Mouse (Mus musculus) stomach, embryonic 14.5 days (tissue): ENCODE measurements at regions not wholly inside any gene's neighbourhood (a gene's known extent, or its start where the extent isn't known, plus 50 kb on each side); places are given as distances from the start of the nearest gene placed in this dataset.

Source experiments
- ATAC-seq: fragments of 200-750 bp; cut with Nextera tagmentation; 2 replicates; pipeline ENCODE4 v1.8.0; 2017; ENCODE audit warnings: low read depth, moderate TSS enrichment; ENCODE audit not compliant: insufficient number of reproducible peaks, insufficient read depth, low FRiP score
- H3K27ac ChIP-seq: fragments of 300-500 bp; sonication (generic); 2 replicates; pipeline ENCODE4 v1.5.1; 2014; ENCODE audit warnings: mild to moderate bottlenecking, low read length, moderate library complexity, mixed read lengths
- H3K27me3 ChIP-seq: fragments of 300-500 bp; sonication (generic); 2 replicates; pipeline ENCODE4 v1.6.1; 2014; ENCODE audit warnings: low read length, control low read depth, mixed read lengths; ENCODE audit not compliant: control insufficient read depth, insufficient read depth
- H3K36me3 ChIP-seq: fragments of 300-500 bp; sonication (generic); 2 replicates; pipeline ENCODE4 v1.6.1; 2014; ENCODE audit warnings: mild to moderate bottlenecking, control low read depth, low read length, moderate library complexity, mixed read lengths; ENCODE audit not compliant: control insufficient read depth, insufficient read depth
- H3K4me1 ChIP-seq: fragments of 300-500 bp; sonication (generic); 2 replicates; pipeline ENCODE4 v1.6.1; 2014; ENCODE audit warnings: low read length, control low read depth, mixed read lengths; ENCODE audit not compliant: control insufficient read depth, insufficient read depth
- H3K4me2 ChIP-seq: fragments of 300-500 bp; sonication (generic); replicated peaks from 2 replicates; pipeline ENCODE4 v1.6.1; 2014; ENCODE audit warnings: low read depth, low read length, control low read depth
- H3K4me3 ChIP-seq: fragments of 300-500 bp; sonication (generic); 2 replicates; pipeline ENCODE4 v1.5.1; 2014; ENCODE audit warnings: low read depth, low read length, control low read depth
- H3K9ac ChIP-seq: fragments of 300-500 bp; sonication (generic); replicated peaks from 2 replicates; pipeline ENCODE4 v1.6.1; 2014; ENCODE audit warnings: low read depth, mild to moderate bottlenecking, control low read depth, low read length, moderate library complexity, mixed read lengths
- H3K9me3 ChIP-seq: fragments of 300-500 bp; sonication (generic); 2 replicates; pipeline ENCODE4 v1.6.1; 2016; ENCODE audit warnings: low read depth, low read length, control low read depth; ENCODE audit not compliant: control insufficient read depth
- WGBS: fragments of 180-500 bp; shearing (Covaris S2); extraction: QIAGEN DNeasy Blood & Tissue Kit; methylation state at CpG from one replicate; pipeline ENCODE4 v1.1.7; 2014; 5-methylcytosine and 5-hydroxymethylcytosine counted together

DNA sequence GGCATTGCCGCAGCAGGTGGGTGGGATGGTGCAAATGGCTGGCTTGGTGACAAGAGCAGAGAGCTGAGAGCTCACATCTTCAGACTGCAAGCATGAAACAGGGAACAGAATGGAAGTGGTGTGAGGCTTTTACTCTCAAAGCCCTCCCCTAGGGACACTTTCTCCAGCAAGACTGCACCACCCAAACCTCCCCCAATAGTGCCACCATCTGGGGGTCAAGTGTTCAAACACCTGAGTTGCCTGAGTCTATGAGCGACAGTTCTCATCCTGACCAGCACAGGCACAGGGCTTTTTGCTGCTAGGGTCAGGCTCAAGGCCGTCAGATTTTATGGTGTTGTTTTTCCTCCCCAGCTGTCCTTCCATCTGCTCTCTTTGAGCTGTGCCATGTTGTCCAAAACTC lies 337.9 kb upstream of the Eif4g2 start:
- ATAC-seq = no peak
- Histone ChIP-seq H3K27me3 (no peaks in the 10 kb centered on the region), H3K27ac (no peak overlapping the region), H3K4me3 (no peak overlapping the region), H3K4me2 (no peak overlapping the region), H3K9ac (no peak overlapping the region), H3K36me3 (no peaks in the 10 kb centered on the region), H3K9me3 (no peaks in the 10 kb centered on the region), H3K4me1 (no peaks in the 10 kb centered on the region)
- WGBS = 78% methylated on average over 3 of the region's 3 CpGs

DNA sequence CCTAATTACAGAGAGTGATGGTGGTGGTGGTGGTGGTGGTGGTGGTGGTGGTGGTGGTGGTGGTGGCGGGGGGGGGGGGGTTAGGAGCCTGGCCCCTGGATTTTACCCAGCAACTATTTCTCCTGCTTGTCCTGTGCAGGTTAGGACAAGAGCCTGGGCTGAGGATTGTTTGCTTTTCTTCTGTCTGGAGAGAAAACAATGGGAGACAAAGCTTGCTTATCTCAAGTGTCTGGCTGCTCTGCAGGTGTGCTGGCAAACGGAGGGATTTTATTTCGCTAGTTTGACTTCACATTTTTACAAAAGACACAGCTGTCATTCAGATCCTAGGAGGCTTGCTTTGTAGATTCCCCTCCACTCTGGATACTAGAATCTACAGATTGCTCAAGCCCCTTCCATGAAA lies 334.9 kb upstream of the Eif4g2 start:
- ATAC-seq = no peak
- H3K9ac ChIP-seq = no peak overlapping the region
- H3K36me3 ChIP-seq = no peaks in the 10 kb centered on the region
- H3K9me3 ChIP-seq = no peaks in the 10 kb centered on the region
- WGBS = 36% methylated on average over 2 of the region's 3 CpGs
- no peaks in the 10 kb centered on the region for H3K27me3 ChIP-seq
- H3K27ac ChIP-seq = no peak overlapping the region
- H3K4me2 ChIP-seq = no peak overlapping the region
- H3K4me1 ChIP-seq = no peaks in the 10 kb centered on the region
- no peak overlapping the region for H3K4me3 ChIP-seq

DNA sequence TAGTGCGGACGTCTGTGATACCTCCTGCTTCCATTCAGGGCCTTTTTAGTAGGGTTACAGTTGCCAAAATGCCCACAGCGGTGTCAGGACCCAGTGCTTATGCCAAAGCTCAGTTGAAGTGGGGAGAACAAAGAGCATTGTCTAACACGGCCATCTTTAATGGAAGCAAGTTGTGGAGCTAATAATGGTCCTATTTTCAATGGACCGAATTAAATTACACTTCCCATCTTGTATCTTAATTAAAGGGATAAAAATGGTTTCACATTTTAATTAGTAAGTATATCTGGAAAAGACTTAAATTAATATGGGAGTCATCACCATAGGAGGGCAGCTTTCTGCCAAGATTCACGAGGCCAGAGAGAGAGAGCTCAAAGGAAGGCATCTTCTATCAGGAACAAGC lies 333.2 kb upstream of the Eif4g2 start:
- no peak for ATAC-seq
- WGBS = 80% methylated on average over 6 of the region's 6 CpGs
- Histone ChIP-seq H3K4me3 (no peak overlapping the region), H3K4me1 (no peaks in the 10 kb centered on the region), H3K36me3 (no peaks in the 10 kb centered on the region), H3K27me3 (no peaks in the 10 kb centered on the region), H3K27ac (no peak overlapping the region), H3K9me3 (no peaks in the 10 kb centered on the region), H3K9ac (no peak overlapping the region), H3K4me2 (no peak overlapping the region)

DNA sequence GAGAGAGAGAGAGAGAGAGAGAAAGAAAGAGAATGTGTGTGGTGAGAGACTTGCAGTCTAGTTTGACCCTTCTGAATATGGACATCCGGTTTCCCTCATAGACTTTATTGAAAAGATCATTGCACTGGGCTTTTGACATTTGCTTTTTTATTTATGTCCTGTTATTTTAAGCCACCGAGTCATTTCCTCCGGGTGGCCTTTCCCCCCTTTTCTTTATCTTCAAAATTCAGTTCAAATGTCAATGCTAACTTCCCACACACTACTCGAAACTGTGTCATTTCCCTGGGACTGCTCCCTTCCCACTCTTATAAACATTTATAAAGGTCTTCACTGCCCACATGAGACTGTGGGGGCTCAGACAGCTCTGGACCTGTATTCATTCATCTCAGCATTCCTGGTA lies 330.9 kb upstream of the Eif4g2 start:
- no peak for ATAC-seq
- Histone ChIP-seq H3K4me3 (no peak overlapping the region), H3K9me3 (no peaks in the 10 kb centered on the region), H3K9ac (no peak overlapping the region), H3K36me3 (no peaks in the 10 kb centered on the region), H3K27me3 (no peaks in the 10 kb centered on the region), H3K27ac (no peak overlapping the region), H3K4me2 (no peak overlapping the region), H3K4me1 (no peaks in the 10 kb centered on the region)
- 43% methylated on average over 4 of the region's 4 CpGs for WGBS

- no peak overlapping the region for H3K27ac ChIP-seq
- 82% methylated on average over 2 of the region's 2 CpGs for WGBS
- H3K9ac ChIP-seq = no peak overlapping the region
- no peak for ATAC-seq
- no peaks in the 10 kb centered on the region for H3K27me3 ChIP-seq
- no peaks in the 10 kb centered on the region for H3K9me3 ChIP-seq
- no peaks in the 10 kb centered on the region for H3K4me1 ChIP-seq
- no peaks in the 10 kb centered on the region for H3K36me3 ChIP-seq
- H3K4me2 ChIP-seq = no peak overlapping the region
- H3K4me3 ChIP-seq = no peak overlapping the region
Observed at GRCm38 (mm10) chr7:111412957-111413356, 330.1 kb upstream of the Eif4g2 start.

DNA sequence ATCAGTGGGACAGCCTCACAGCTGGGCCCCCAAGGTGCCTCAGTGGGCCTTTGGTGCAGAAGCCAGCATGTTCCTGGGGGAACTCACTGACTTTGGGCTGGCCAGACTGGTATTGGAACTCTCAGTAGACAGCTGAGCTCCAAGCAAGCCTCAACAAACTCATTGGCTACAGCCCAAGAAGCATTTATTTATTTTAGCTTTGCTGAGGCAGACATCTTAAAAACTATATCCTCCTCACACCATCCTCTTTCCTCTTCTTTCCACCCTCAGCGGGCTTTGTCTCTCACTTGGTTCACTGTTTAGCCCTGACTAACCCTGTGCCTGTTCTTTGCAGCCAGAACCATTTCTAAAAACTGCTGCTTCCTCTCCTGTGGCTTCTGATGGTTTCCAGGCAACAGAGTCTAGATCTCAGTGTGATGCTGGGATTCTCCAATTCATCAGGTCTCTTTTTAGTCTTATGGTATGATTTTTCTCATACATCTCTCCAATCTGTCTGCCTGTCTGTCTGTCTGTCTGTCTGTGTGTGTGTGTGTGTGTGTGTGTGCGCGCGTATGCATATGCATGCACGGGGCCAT lies 328.6 kb upstream of the Eif4g2 start:
- no peak overlapping the region for H3K27ac ChIP-seq
- H3K9me3 ChIP-seq = no peaks in the 10 kb centered on the region
- 84% methylated on average over 5 of the region's 5 CpGs for whole genome bisulfite sequencing

GRCm38 (mm10) chr7:111395972-111396371 lies 313.1 kb upstream of the Eif4g2 start:
- no peak overlapping the region for H3K27ac ChIP-seq
- ATAC-seq = no peak
- no peak overlapping the region for H3K4me3 ChIP-seq
- no peaks in the 10 kb centered on the region for H3K4me1 ChIP-seq
- no peaks in the 10 kb centered on the region for H3K36me3 ChIP-seq
- H3K9me3 ChIP-seq = no peaks in the 10 kb centered on the region
- H3K4me2 ChIP-seq = no peak overlapping the region
- no peak overlapping the region for H3K9ac ChIP-seq
- WGBS = 89% methylated on average over 2 of the region's 2 CpGs
- H3K27me3 ChIP-seq = no peaks in the 10 kb centered on the region

More for the DNA sequence above, 328.6 kb upstream of the Eif4g2 start:
- ATAC-seq = no peak
- Histone ChIP-seq H3K4me2 (no peak overlapping the region), H3K9ac (no peak overlapping the region), H3K27me3 (no peaks in the 10 kb centered on the region), H3K36me3 (no peaks in the 10 kb centered on the region), H3K4me1 (no peaks in the 10 kb centered on the region), H3K4me3 (no peak overlapping the region)

DNA sequence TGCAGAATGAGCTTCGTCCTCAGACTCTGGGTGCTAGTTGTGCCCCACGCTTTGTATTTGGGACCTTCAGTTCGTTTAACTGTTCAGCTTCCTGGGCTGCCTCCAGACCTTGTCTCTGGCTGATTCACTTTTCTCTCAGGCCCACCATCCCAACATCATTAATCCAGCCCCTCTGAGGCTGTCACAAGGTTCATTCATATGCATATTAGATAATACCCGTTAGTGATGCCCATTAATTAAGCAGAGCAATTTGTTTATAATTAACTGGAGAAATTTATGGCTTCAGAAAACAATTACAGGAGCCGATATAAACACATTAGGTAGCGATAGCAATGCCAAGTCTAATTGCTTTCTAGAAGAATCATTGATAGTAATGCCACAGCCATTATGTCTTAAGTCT lies 312.3 kb upstream of the Eif4g2 start:
- Histone ChIP-seq H3K4me2 (no peak overlapping the region), H3K9ac (no peak overlapping the region), H3K36me3 (no peaks in the 10 kb centered on the region), H3K9me3 (no peaks in the 10 kb centered on the region), H3K27ac (no peak overlapping the region), H3K4me3 (no peak overlapping the region), H3K4me1 (no peaks in the 10 kb centered on the region), H3K27me3 (no peaks in the 10 kb centered on the region)
- WGBS = 80% methylated on average over 6 of the region's 6 CpGs
- ATAC-seq = no peak

- Histone ChIP-seq H3K4me2 (no peak overlapping the region), H3K27ac (no peak overlapping the region), H3K4me3 (no peak overlapping the region), H3K36me3 (no peaks in the 10 kb centered on the region), H3K4me1 (no peaks in the 10 kb centered on the region), H3K9me3 (no peaks in the 10 kb centered on the region), H3K9ac (no peak overlapping the region), H3K27me3 (no peaks in the 10 kb centered on the region)
- no peak for ATAC-seq
Observed at GRCm38 (mm10) chr7:111393846-111394245, 311.0 kb upstream of the Eif4g2 start.
